Mouse (Mus musculus) E14TG2a.4 (cell line): ENCODE results near the gene Myo1d.

Experiments
- CTCF ChIP-seq: conservative IDR thresholded peaks from 2 replicates; pipeline ENCODE4 v1.5.1; 2014; ENCODE audit warnings: low read length
- NANOG ChIP-seq: IDR thresholded peaks from 2 replicates; pipeline ENCODE4 v1.6.1; 2014; ENCODE audit warnings: borderline replicate concordance, low read length, mixed read lengths
- POU5F1 ChIP-seq: IDR thresholded peaks from 2 replicates; pipeline ENCODE4 v1.6.1; 2014; ENCODE audit warnings: low read length, borderline replicate concordance

DNA sequence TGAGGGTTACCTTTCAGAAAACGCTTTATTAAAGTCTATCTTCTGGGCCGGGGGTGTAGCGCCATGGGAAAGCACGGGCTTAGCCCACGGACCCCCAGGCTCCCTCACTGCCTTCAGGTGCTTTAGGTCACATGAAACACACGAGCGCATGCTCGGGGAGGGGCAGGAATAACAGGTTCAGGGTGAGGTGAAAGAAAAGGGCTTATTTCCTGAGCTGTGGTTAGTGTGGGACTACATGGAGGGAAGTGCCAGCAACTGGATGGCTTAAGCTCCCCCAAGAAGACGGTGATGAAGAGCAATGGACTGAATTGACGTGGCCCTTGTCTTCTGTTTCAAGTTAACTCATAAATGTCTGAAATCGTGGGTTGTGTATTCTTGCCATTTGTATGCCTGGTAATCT, 226.8 kb downstream of the Myo1d start:
- TF ChIP-seq CTCF, result no peak
- TF ChIP-seq POU5F1, result no peak
- no peak for TF ChIP-seq NANOG
